Mouse (Mus musculus): Measurements from ENCODE around the gene Fbxw21.
"Not testable (repeated sequence)": the region's sequence is repeated elsewhere in the genome, so short reads cannot be mapped to it uniquely, and the experiment has no call there.

Fbxw21 gene

GRCm38 (mm10) chr9:109161941-109162340 is at the start of gene Fbxw21:
TSS of gene Fbxw21 (minus strand) at chr9:109162041.
- DNase-seq = no peak

- DNase-seq = not testable (repeated sequence)
These were observed 39.5 kb upstream of the Fbxw21 start for GRCm38 (mm10) chr9:109201347-109201746.

GRCm38 (mm10) chr9:109200349-109200748 is 38.5 kb upstream of the Fbxw21 start:
- DNase-seq = no peak

GRCm38 (mm10) chr9:109199353-109199752 is 37.5 kb upstream of the Fbxw21 start:
- DNase-seq = no peak

GRCm38 (mm10) chr9:109195875-109196274 is 34.0 kb upstream of the Fbxw21 start, which contains the start of gene Fbxw13:
TSS of gene Fbxw13 (minus strand) at chr9:109195975.
- DNase-seq = not testable (repeated sequence)

GRCm38 (mm10) chr9:109177208-109177607 is 15.4 kb upstream of the Fbxw21 start:
- no peak for DNase-seq

- no peak for DNase-seq
These were observed 14.5 kb upstream of the Fbxw21 start for GRCm38 (mm10) chr9:109176301-109176700.

- no peak for DNase-seq
These were observed 5.5 kb upstream of the Fbxw21 start for GRCm38 (mm10) chr9:109167316-109167715.

GRCm38 (mm10) chr9:109140414-109140813 is 21.4 kb downstream of the Fbxw21 start:
- not testable (repeated sequence) for DNase-seq

GRCm38 (mm10) chr9:109130076-109130475 is 31.8 kb downstream of the Fbxw21 start:
- DNase-seq = no peak

- peak in 1 of 2 experiments; percentile 34 for DNase-seq
These were observed 33.6 kb downstream of the Fbxw21 start for GRCm38 (mm10) chr9:109128211-109128610.

- no peak for DNase-seq
These were observed 34.8 kb downstream of the Fbxw21 start for GRCm38 (mm10) chr9:109127076-109127475.

- DNase-seq = no peak
These were observed 36.4 kb downstream of the Fbxw21 start for GRCm38 (mm10) chr9:109125481-109125880.

- DNase-seq = no peak
These were observed 36.8 kb downstream of the Fbxw21 start for GRCm38 (mm10) chr9:109125043-109125442.

- no peak for DNase-seq
These were observed 37.7 kb downstream of the Fbxw21 start for GRCm38 (mm10) chr9:109124164-109124563.

- DNase-seq = no peak
These were observed 38.6 kb downstream of the Fbxw21 start for GRCm38 (mm10) chr9:109123266-109123665.

GRCm38 (mm10) chr9:109122553-109123085 is 39.2 kb downstream of the Fbxw21 start:
- no peak for DNase-seq

- DNase-seq = no peak
These were observed 40.9 kb downstream of the Fbxw21 start for GRCm38 (mm10) chr9:109120956-109121355.

GRCm38 (mm10) chr9:109119571-109119970 is 42.3 kb downstream of the Fbxw21 start:
- no peak for DNase-seq

- no peak for DNase-seq
These were observed 43.7 kb downstream of the Fbxw21 start for GRCm38 (mm10) chr9:109118106-109118505.

- peak in 1 of 2 experiments; percentile 0 for DNase-seq
These were observed 45.6 kb downstream of the Fbxw21 start for GRCm38 (mm10) chr9:109116205-109116604.

- no peak for DNase-seq
These were observed 47.0 kb downstream of the Fbxw21 start for GRCm38 (mm10) chr9:109114871-109115270.

- no peak for DNase-seq
These were observed 47.6 kb downstream of the Fbxw21 start for GRCm38 (mm10) chr9:109114276-109114675.

- no peak for DNase-seq
These were observed 48.5 kb downstream of the Fbxw21 start for GRCm38 (mm10) chr9:109113331-109113730.

GRCm38 (mm10) chr9:109111591-109111990 is 50.2 kb downstream of the Fbxw21 start:
- DNase-seq = no peak

Data from kidney, adult 8-10 months (tissue).